Mouse (Mus musculus) right cerebral cortex, postnatal 36 days (tissue): Measurements from ENCODE around the gene Gm8660.
"Not testable (repeated sequence)": the region's sequence is repeated elsewhere in the genome, so short reads cannot be mapped to it uniquely, and the experiment has no call there.

Experiments used
- DNase-seq, 2 experiments: peaks; one replicate each; pipeline ENCODE4 v3.0.0; 2022; ENCODE audit warnings: low spot score in 2 of 2, mixed read lengths in 1 of 2

The Gm8660 gene

GRCm38 (mm10) chr7:22370939-22371338, at the start of gene Gm8660:
TSS of gene Gm8660 (minus strand) at chr7:22371039.
- DNase-seq: not testable (repeated sequence)

- DNase-seq: not testable (repeated sequence)
These were observed 42.4 kb upstream of the Gm8660 start, which contains the start of gene Vmn1r148 for GRCm38 (mm10) chr7:22413283-22413682. TSS of gene Vmn1r148 (plus strand) at chr7:22413583.

GRCm38 (mm10) chr7:22329617-22330016, 41.2 kb downstream of the Gm8660 start, which contains the start of gene Gm4187:
TSS of gene Gm4187 (minus strand) at chr7:22329717.
- not testable (repeated sequence) for DNase-seq
